Mouse (Mus musculus) CH12.LX (cell line): ENCODE results near the gene Acsbg1. TPM values are rescaled to one million over a fixed set of nuclear protein-coding genes. Genes with fewer than 3 reads are reported as not detected.

Experiments
- DNase-seq: peaks from one replicate; pipeline ENCODE4 v3.0.0-alpha.2; 2013; ENCODE audit errors: extremely low read depth
- H3K27ac ChIP-seq: 2 replicates; pipeline ENCODE4 v1.5.1; 2012; ENCODE audit warnings: low read depth, mild to moderate bottlenecking, control low read depth, moderate library complexity; ENCODE audit not compliant: insufficient read depth
- H3K27me3 ChIP-seq: replicated peaks from 2 replicates; pipeline ENCODE3; 2012; ENCODE audit warnings: inconsistent platforms
- H3K36me3 ChIP-seq, 2 experiments: replicated peaks in 1 of 2; 2 replicates each; pipeline versions ENCODE3 to v1.6.1; 2012; ENCODE audit warnings: inconsistent platforms in 1 of 2, low read length in 1 of 2, mild to moderate bottlenecking in 1 of 2, mixed read lengths in 1 of 2, moderate library complexity in 1 of 2; ENCODE audit not compliant: control insufficient read depth in 1 of 2, insufficient read depth in 1 of 2
- H3K4me1 ChIP-seq, 2 experiments: 2 replicates each; pipeline ENCODE4 v1.6.1; 2012; ENCODE audit warnings: inconsistent platforms in 1 of 2, moderate library complexity in 1 of 2; ENCODE audit not compliant: insufficient read depth in 2 of 2, control insufficient read depth in 1 of 2
- H3K4me2 ChIP-seq: 2 replicates; pipeline ENCODE4 v1.6.1; 2012; ENCODE audit warnings: low read depth, mild to moderate bottlenecking, control low read depth; ENCODE audit not compliant: poor library complexity, insufficient read depth, severe bottlenecking
- H3K4me3 ChIP-seq, 3 experiments: fragments of 150-350 bp in 1 of 3; sonication (generic) in 1 of 3; replicated peaks in 1 of 3; 2 replicates each; pipeline versions ENCODE3 to v1.5.1; 2011 to 2012; ENCODE audit warnings: low read depth in 2 of 3, low read length in 2 of 3, mild to moderate bottlenecking in 2 of 3, moderate library complexity in 2 of 3, control low read depth in 1 of 3, improper control_type of control experiment in 1 of 3, inconsistent platforms in 1 of 3, mixed read lengths in 1 of 3; ENCODE audit not compliant: poor library complexity in 1 of 3
- H3K79me2 ChIP-seq: replicated peaks from 2 replicates; pipeline ENCODE4 v1.6.1; 2012; ENCODE audit warnings: mild to moderate bottlenecking, moderate library complexity; ENCODE audit not compliant: control insufficient read depth, poor library complexity, insufficient read depth, severe bottlenecking; ENCODE audit errors: extremely low read depth
- H3K9ac ChIP-seq: 2 replicates; pipeline ENCODE4 v1.6.1; 2012; ENCODE audit warnings: low read depth, mild to moderate bottlenecking, control low read depth, moderate library complexity; ENCODE audit not compliant: insufficient read depth
- H3K9me3 ChIP-seq: replicated peaks from 2 replicates; pipeline ENCODE3; 2012; ENCODE audit warnings: low read length, inconsistent platforms, mixed read lengths
- BHLHE40 ChIP-seq: IDR thresholded peaks from 2 replicates; pipeline ENCODE4 v1.6.1; 2011; ENCODE audit warnings: mild to moderate bottlenecking, low read depth, low read length, improper control_type of control experiment
- CHD2 ChIP-seq: IDR thresholded peaks from 2 replicates; pipeline ENCODE4 v1.6.1; 2011; ENCODE audit warnings: low read length, improper control_type of control experiment
- E2F4 ChIP-seq: IDR thresholded peaks from 2 replicates; pipeline ENCODE4 v1.6.1; 2011; ENCODE audit warnings: low read depth, low read length, improper control_type of control experiment; ENCODE audit not compliant: insufficient replicate concordance
- ELF1 ChIP-seq: IDR thresholded peaks from 2 replicates; pipeline ENCODE4 v1.6.1; 2014; ENCODE audit warnings: low read depth, mild to moderate bottlenecking, inconsistent platforms, low read length, improper control_type of control experiment
- EP300 ChIP-seq: IDR thresholded peaks from 2 replicates; pipeline ENCODE4 v1.6.1; 2011; ENCODE audit warnings: low read length, improper control_type of control experiment
- ETS1 ChIP-seq: conservative IDR thresholded peaks from 2 replicates; pipeline ENCODE4 v1.6.1; 2012; ENCODE audit warnings: low read depth, mild to moderate bottlenecking, inconsistent platforms, low read length, improper control_type of control experiment, moderate library complexity
- HCFC1 ChIP-seq: IDR thresholded peaks from 2 replicates; pipeline ENCODE4 v1.6.1; 2012; ENCODE audit warnings: low read depth, mild to moderate bottlenecking, inconsistent platforms, low read length, improper control_type of control experiment
- JUN ChIP-seq: IDR thresholded peaks from 2 replicates; pipeline ENCODE4 v1.6.1; 2011; ENCODE audit warnings: low read depth, mild to moderate bottlenecking, low read length, improper control_type of control experiment, moderate library complexity; ENCODE audit not compliant: insufficient read depth
- JUND ChIP-seq: conservative IDR thresholded peaks from 2 replicates; pipeline ENCODE4 v1.6.1; 2011; ENCODE audit warnings: low read depth, low read length, improper control_type of control experiment
- MAZ ChIP-seq: IDR thresholded peaks from 2 replicates; pipeline ENCODE4 v1.6.1; 2012; ENCODE audit warnings: low read depth, mild to moderate bottlenecking, inconsistent platforms, low read length, improper control_type of control experiment, moderate library complexity
- MEF2A ChIP-seq: IDR thresholded peaks from 2 replicates; pipeline ENCODE4 v1.6.1; 2014; ENCODE audit warnings: low read depth, mild to moderate bottlenecking, inconsistent platforms, low read length, improper control_type of control experiment, borderline replicate concordance
- MXI1 ChIP-seq: IDR thresholded peaks from 2 replicates; pipeline ENCODE4 v1.6.1; 2011; ENCODE audit warnings: mild to moderate bottlenecking, low read depth, low read length, improper control_type of control experiment
- NELFE ChIP-seq: IDR thresholded peaks from 2 replicates; pipeline ENCODE4 v1.6.1; 2011; ENCODE audit warnings: low read depth, low read length, improper control_type of control experiment
- POLR2A ChIP-seq: IDR thresholded peaks from 2 replicates; pipeline ENCODE4 v1.6.1; 2011; ENCODE audit warnings: low read depth, mild to moderate bottlenecking, improper control_type of control experiment, low read length
- RAD21 ChIP-seq: IDR thresholded peaks from 2 replicates; pipeline ENCODE4 v1.6.1; 2011; ENCODE audit warnings: low read depth, mild to moderate bottlenecking, low read length, improper control_type of control experiment, moderate library complexity
- RCOR1 ChIP-seq: conservative IDR thresholded peaks from 2 replicates; pipeline ENCODE4 v1.6.1; 2012; ENCODE audit warnings: low read depth, mild to moderate bottlenecking, inconsistent platforms, low read length, improper control_type of control experiment
- SIN3A ChIP-seq: IDR thresholded peaks from 2 replicates; pipeline ENCODE4 v1.6.1; 2012; ENCODE audit warnings: low read length, improper control_type of control experiment, inconsistent platforms
- SMC3 ChIP-seq: IDR thresholded peaks from 2 replicates; pipeline ENCODE4 v1.6.1; 2011; ENCODE audit warnings: low read depth, low read length, improper control_type of control experiment
- TBP ChIP-seq: conservative IDR thresholded peaks from 2 replicates; pipeline ENCODE4 v1.6.1; 2011; ENCODE audit warnings: low read depth, low read length, improper control_type of control experiment
- TCF12 ChIP-seq: IDR thresholded peaks from 2 replicates; pipeline ENCODE4 v1.6.1; 2014; ENCODE audit warnings: low read depth, mild to moderate bottlenecking, inconsistent platforms, low read length, improper control_type of control experiment
- USF1 ChIP-seq: IDR thresholded peaks from 2 replicates; pipeline ENCODE4 v1.6.1; 2014; ENCODE audit warnings: low read depth, mild to moderate bottlenecking, inconsistent platforms, low read length, improper control_type of control experiment
- USF2 ChIP-seq: conservative IDR thresholded peaks from 2 replicates; pipeline ENCODE4 v1.6.1; 2011; ENCODE audit warnings: low read depth, low read length, improper control_type of control experiment
- ZMIZ1 ChIP-seq: IDR thresholded peaks from 2 replicates; pipeline ENCODE4 v1.6.1; 2012; ENCODE audit warnings: low read depth, mild to moderate bottlenecking, inconsistent platforms, low read length, improper control_type of control experiment
- ZNF384 ChIP-seq: IDR thresholded peaks from 2 replicates; pipeline ENCODE4 v1.6.1; 2012; ENCODE audit warnings: low read depth, low read length, improper control_type of control experiment, inconsistent platforms
- dilution Hi-C: fragments of 300-500 bp; cut with MboI; formaldehyde crosslinking; loops from 2 replicates; pipeline ENCODE4 v1.14.3; 2020; ENCODE audit warnings: low sequenced_read_pairs; ENCODE audit not compliant: extremely low pct_unique_long_range_greater_than_20kb, extremely low pct_ligation_motif_present
- in situ Hi-C: fragments of 300-500 bp; cut with MboI; formaldehyde crosslinking; loops from 3 replicates; pipeline ENCODE4 v1.14.3; 2019; ENCODE audit warnings: low sequenced_read_pairs, low pct_ligation_motif_present, low pct_unique_long_range_greater_than_20kb, mixed read lengths
- polyA plus RNA-seq: library from polyadenylated mRNA; unstranded; fragments of >175 nt; gene quantifications from 2 replicates; pipeline ENCODE4 v1.2.1, GENCODE M21; 2012; ENCODE audit warnings: low read depth; ENCODE audit not compliant: insufficient read length
- total RNA-seq, 2 experiments: library from RNA; depleted of rRNA; stranded (reverse); fragments of 300-350 nt in 1 of 2; fragments of >200 nt in 1 of 2; gene quantifications; 2 replicates each; pipeline ENCODE4 v1.2.3; 2012 to 2014

Gene Acsbg1
- total and polyA plus RNA-seq, 3 experiments = 16.8 to 24.0 (median 23.6) TPM

GRCm38 (mm10) chr9:54637510-54638314 lies 24.0 kb downstream of the Acsbg1 start:
- DNase-seq = no peak
- dilution Hi-C loops = no loop called here

DNA sequence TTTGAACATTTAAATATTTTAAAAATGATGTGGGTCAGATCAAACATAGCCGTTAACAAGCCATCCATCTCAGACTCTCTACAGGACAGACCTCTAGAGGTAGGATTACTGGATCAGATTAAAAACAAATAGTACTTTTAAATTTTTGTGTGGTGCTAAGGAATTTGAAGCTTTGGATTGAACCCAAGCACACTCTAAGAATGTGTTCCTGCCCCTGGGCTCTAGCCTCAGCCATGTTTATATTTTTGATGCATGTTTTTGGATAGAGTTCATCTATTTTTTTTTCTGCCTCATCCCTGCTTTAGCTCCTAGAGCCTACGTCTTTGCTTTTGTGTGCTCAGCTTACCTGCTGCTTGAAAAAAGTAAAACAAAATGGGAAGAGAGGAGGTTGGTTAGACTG lies 28.3 kb downstream of the Acsbg1 start:
- no peak overlapping the region for H3K9ac ChIP-seq
- no peak for DNase-seq
- H3K27ac ChIP-seq = no peak overlapping the region
- H3K27me3 ChIP-seq = no peaks in the 10 kb centered on the region
- no peak overlapping the region for H3K4me3 ChIP-seq
- peaks cover 7% of the 10 kb centered on the region for H3K9me3 ChIP-seq
- in situ Hi-C loops = no loop called here
- H3K4me1 ChIP-seq = peaks cover 0 to 14% of the 10 kb centered on the region in 2 experiments; a peak in 2 of 4 replicates
- TF ChIP-seq USF1 (no peak), CHD2 (no peak), JUN (no peak), EP300 (no peak), NELFE (no peak), RAD21 (no peak), TCF12 (no peak), JUND (no peak), E2F4 (no peak), ELF1 (no peak)
- no peak overlapping the region for H3K4me2 ChIP-seq
- dilution Hi-C loops = no loop called here
- peaks cover 5% of the 10 kb centered on the region; the same call in 1 of the 2 replicates for H3K79me2 ChIP-seq
- peaks cover 21 to 87% of the 10 kb centered on the region in 2 experiments for H3K36me3 ChIP-seq

More at GRCm38 (mm10) chr9:54637510-54638314, 24.0 kb downstream of the Acsbg1 start:
- H3K4me1 ChIP-seq = peaks cover 10 to 49% of the 10 kb centered on the region in 2 experiments
- H3K4me2 ChIP-seq = no peak overlapping the region
- H3K4me3 ChIP-seq = no peak overlapping the region
- peaks cover 15 to 75% of the 10 kb centered on the region in 2 experiments for H3K36me3 ChIP-seq
- H3K27me3 ChIP-seq = no peaks in the 10 kb centered on the region
- no peak overlapping the region for H3K27ac ChIP-seq
- H3K9me3 ChIP-seq = peaks cover 5% of the 10 kb centered on the region
- in situ Hi-C loops = no loop called here
- no peak overlapping the region for H3K9ac ChIP-seq
- peaks cover 9% of the 10 kb centered on the region; the same call in 1 of the 2 replicates for H3K79me2 ChIP-seq
- TF ChIP-seq RCOR1 (no peak), JUN (no peak), JUND (no peak), RAD21 (no peak), ZMIZ1 (no peak), HCFC1 (no peak), SIN3A (no peak), POLR2A (no peak), MEF2A (no peak), TBP (no peak), USF2 (no peak), MXI1 (no peak), BHLHE40 (no peak), TCF12 (no peak), ETS1 (no peak), ZNF384 (no peak), USF1 (no peak), MAZ (no peak), SMC3 (no peak)
